Mouse (Mus musculus) spleen, postnatal 36 days (tissue): Measurements from ENCODE around the gene Taf9.

Experiments
- DNase-seq, 2 experiments: peaks; one replicate each; pipeline ENCODE4 v3.0.0; 2022; ENCODE audit warnings: low spot score in 2 of 2, mixed read lengths in 1 of 2

Gene Taf9

DNA sequence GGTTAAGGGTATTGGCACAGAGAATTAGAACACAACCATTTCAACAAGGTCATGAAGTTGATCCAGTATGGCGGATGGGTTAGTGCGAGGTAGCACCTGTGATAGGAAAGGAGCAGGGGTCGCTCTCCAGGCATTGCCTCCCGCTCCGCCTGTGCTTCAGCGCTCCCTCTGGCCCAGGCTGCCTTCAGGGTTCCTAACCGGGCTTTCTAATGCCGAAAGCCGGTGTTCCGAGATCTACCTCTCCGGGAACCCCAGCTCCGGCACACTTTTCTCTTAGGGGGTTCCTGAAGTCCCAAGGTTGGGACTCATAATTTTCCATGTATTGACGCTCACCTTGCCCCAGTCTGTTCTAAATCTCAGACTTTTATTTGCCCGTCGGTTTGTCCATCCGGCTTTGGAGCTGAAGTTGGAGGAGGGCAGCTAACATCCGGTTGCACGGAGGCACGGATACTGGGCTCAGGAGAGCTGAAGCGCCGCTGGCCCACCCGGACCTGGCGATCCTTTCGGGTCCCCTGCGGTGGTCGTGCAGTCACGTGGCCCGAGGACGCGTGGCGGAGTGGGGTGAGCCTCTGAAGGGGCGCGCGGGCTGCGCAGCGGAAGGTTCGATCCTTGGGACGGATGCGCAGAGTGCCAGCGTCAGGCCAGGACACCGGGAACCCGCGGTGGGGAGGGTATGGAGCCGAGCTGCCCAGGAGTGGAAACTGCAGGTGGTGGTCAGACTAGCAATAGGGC, 18.1 kb downstream of the Taf9 start, which contains the start of gene Ccdc125:
TSS of gene Ccdc125 (plus strand) at position 427 of the 732 bp plus-strand sequence.
- peak; percentile 10 to 31 for DNase-seq

DNA sequence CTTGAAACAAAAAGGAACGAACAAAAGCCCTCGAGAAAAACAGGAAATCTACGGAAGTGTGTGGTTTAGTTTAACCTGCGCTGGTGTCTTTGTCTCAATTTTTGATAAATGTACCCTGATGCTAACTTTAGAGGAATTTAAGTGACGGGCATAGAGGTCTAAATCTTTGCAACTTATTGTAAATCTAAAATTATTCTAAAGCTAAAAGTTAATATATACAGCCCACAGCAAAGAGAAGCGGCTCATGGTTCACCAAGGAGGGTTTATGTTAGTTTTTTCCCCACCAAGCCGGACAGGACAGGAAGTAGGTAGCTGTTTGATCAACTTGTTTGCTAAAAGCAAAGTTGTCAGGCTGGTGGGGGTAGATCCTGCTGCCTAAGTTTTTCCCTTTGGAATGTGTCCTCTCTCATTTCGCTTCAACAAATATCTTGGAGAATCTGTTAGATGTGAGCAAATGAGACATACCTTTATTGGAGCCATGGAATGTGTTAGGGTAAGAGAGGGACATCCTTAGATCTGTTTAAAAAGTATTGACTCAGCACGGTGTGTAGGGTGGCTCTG, 18.9 kb downstream of the Taf9 start:
- peak in 1 of 2 experiments; percentile 22 for DNase-seq

DNA sequence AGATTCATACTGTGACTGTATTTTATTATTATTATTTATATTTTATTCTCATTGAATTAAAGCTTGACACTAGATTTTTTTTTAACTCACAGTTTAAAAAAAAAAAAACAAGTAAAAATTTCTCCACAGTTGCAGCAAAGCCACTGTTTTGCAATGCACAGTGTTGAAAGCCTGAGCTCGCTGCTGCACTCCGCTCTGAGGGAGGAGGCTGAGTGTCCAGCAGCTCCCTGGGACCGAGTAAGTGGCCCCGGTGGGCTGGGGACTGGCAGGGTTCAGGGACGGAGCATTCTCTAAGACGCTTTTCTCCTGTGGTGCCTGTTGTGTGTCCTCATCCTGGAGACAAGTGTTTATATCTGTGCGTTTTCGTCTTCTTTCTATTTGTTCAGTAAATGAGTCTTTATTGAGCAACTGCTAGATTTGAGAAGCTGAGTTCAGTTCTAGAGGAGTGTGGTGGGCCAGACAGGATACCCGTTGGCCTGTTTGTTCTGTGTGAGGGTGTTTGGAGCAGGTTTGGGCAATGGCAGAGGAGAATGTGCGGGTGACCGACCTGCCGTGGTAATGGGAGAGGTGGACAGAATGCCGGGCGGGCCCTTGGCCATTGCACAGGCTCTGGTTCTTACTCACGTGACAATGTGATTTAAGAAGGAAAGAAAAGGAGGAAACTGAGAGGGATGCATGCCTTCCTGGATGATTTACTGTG, 24.7 kb downstream of the Taf9 start:
- DNase-seq: no peak

- peak; percentile 15 to 17 for DNase-seq
Observed at GRCm38 (mm10) chr13:100681615-100682014, 30.2 kb downstream of the Taf9 start.

DNA sequence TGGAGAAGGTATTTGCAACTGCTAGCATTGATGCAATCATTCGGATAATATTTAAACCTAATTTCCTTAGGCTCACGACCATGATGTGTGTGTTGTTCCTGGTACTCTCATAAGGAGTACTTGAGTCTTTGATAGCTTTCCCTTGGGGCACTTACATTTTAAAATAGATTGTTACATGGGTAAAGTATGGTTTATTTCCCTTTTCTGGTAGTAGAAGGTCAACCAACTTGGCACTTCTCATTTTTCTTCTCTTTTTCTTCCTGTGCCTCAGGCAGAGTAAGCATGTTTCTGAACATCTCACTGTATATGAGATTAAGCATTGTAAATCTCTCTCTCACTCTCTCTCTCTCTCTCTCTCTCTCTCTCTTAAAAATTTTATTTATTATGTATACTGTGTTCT, 31.5 kb downstream of the Taf9 start:
- peak in 1 of 2 experiments; percentile 17 for DNase-seq

DNA sequence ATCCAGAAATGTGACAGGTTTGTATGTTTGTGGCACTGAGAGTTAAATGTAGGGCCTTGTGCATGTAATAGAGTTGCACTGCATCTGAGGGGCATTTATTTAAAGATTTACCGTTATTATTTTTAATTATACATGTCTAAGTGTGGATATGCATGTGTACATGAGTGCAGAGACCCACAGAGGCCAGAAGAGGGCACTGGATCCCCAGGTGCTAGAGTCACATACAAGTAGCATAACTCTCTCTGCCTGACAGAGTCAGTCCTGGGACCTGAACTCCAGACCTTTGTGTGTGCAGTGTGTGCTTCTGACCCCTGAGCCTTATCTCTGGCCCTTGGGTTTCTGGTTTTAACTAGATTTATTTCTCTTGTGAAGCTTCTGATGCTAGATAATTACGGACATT, 33.0 kb downstream of the Taf9 start:
- DNase-seq: no peak

DNA sequence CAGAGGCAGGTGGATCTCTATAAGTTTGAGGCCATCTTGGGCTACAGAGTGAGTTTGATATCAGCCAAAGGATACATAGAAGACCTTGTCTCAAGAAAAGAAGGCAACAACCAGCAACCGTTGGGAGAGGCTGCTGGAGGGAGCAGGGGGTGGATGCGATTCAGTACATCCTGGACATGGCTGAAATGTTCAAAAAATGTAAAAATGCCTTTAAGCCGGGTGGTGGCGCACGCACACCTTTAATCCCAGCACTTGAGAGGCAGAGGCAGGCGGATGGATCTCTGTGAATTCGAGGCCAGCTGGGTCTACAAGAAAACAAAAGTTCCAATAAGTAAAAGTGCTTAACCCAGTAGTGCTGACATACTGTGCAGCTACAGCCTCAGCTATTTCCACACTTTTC, 36.1 kb downstream of the Taf9 start:
- no peak for DNase-seq

GRCm38 (mm10) chr13:100697541-100697940, 46.2 kb downstream of the Taf9 start:
- DNase-seq: no peak

GRCm38 (mm10) chr13:100698866-100699265, 47.5 kb downstream of the Taf9 start:
- no peak for DNase-seq

DNA sequence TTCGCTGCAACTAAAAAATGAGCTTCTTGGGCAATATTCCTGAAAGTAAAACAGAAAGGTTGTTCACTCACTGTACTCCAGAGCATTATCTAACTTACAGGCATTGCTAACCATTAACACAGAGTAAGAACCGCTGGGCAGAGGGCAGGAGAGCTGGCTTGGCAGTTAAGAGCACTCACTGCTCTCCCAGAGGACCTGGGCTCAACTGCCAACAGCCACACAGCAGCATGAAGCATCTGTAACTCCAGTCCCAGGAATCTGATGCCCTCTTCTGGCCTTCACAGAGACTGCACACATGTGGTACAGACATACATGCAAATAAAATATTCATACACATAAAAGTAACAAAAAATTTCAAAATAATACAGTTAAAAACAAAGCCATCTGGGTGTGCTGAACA, 52.1 kb downstream of the Taf9 start:
- DNase-seq: no peak
